Mouse (Mus musculus): Measurements from ENCODE around the gene Ccdc63. TPM values are rescaled to one million over a fixed set of nuclear protein-coding genes. Genes with fewer than 3 reads are reported as not detected.
A peak's percentile ranks its signal among the peaks of the same experiment; 100 is the strongest.
"Not testable (repeated sequence)": the region's sequence is repeated elsewhere in the genome, so short reads cannot be mapped to it uniquely, and the experiment has no call there.

Ccdc63 gene
- 0.33 TPM in 1 of 2 replicates, not detected in the other for polyA plus RNA-seq (2014; fragmentation: Nextera tagmentation; extraction: Ambion mirVana)

GRCm38 (mm10) chr5:122140723-122141122, at the start of gene Ccdc63:
TSS of gene Ccdc63 (minus strand) at chr5:122140823.
- Histone ChIP-seq H3K4me2 (no peak within 1 kb of the TSS), H3K9ac (no peak within 1 kb of the TSS), H3K36me3 (ENCODE audit: insufficient read depth) (no peaks in the 10 kb centered on the region), H3K4me3 (ENCODE audit: low read depth, low read length) (no peak within 1 kb of the TSS), H3K4me1 (ENCODE audit: insufficient read depth) (peaks cover 10% of the 10 kb centered on the region), H3K27ac (ENCODE audit: low read depth) (no peak within 1 kb of the TSS), H3K9me3 (ENCODE audit: low read depth, low read length) (no peaks in the 10 kb centered on the region), H3K27me3 (ENCODE audit: insufficient read depth, low read length) (no peaks in the 10 kb centered on the region)
- no peak for ATAC-seq (ENCODE audit: insufficient read depth)
- DNase-seq: no peak
- TF ChIP-seq CTCF (IDR thresholded peaks at IDR 0.05; ENCODE audit: low read depth): no peak
- WGBS: 86% methylated on average over 3 of the region's 3 CpGs

- Histone ChIP-seq H3K27ac (ENCODE audit: low read depth) (no peak overlapping the region), H3K27me3 (ENCODE audit: insufficient read depth, low read length) (no peaks in the 10 kb centered on the region), H3K9me3 (ENCODE audit: low read depth, low read length) (no peaks in the 10 kb centered on the region), H3K4me2 (no peak overlapping the region), H3K4me1 (ENCODE audit: insufficient read depth) (no peaks in the 10 kb centered on the region), H3K36me3 (ENCODE audit: insufficient read depth) (no peaks in the 10 kb centered on the region), H3K9ac (no peak overlapping the region), H3K4me3 (ENCODE audit: low read depth, low read length) (no peak overlapping the region)
- no peak for TF ChIP-seq CTCF (IDR thresholded peaks at IDR 0.05; ENCODE audit: low read depth)
- 41% methylated on average over 3 of the region's 3 CpGs for WGBS
- ATAC-seq (ENCODE audit: insufficient read depth) (no peak), DNase-seq (no peak)
Measured at GRCm38 (mm10) chr5:122189115-122189514, 48.5 kb upstream of the Ccdc63 start.

- not testable (repeated sequence) for H3K36me3 ChIP-seq (ENCODE audit: insufficient read depth); DNase-seq; H3K4me1 ChIP-seq (ENCODE audit: insufficient read depth); H3K27ac ChIP-seq (ENCODE audit: low read depth); H3K4me3 ChIP-seq (ENCODE audit: low read depth, low read length); H3K27me3 ChIP-seq (ENCODE audit: insufficient read depth, low read length); H3K4me2 ChIP-seq; H3K9ac ChIP-seq; ATAC-seq (ENCODE audit: insufficient read depth); H3K9me3 ChIP-seq (ENCODE audit: low read depth, low read length)
- WGBS: 94% methylated on average over 6 of the region's 6 CpGs
Measured at GRCm38 (mm10) chr5:122184858-122185257, 44.2 kb upstream of the Ccdc63 start.

- H3K4me2 ChIP-seq: no peak overlapping the region
Measured at GRCm38 (mm10) chr5:122184283-122184806, 43.7 kb upstream of the Ccdc63 start.

GRCm38 (mm10) chr5:122179665-122180064, 39.0 kb upstream of the Ccdc63 start:
- no peak overlapping the region for H3K4me2 ChIP-seq
- H3K4me1 ChIP-seq (ENCODE audit: insufficient read depth): no peaks in the 10 kb centered on the region
- H3K9me3 ChIP-seq (ENCODE audit: low read depth, low read length): no peaks in the 10 kb centered on the region
- 63% methylated on average over 6 of the region's 6 CpGs for WGBS
- no peak overlapping the region for H3K27ac ChIP-seq (ENCODE audit: low read depth)
- no peak overlapping the region for H3K4me3 ChIP-seq (ENCODE audit: low read depth, low read length)
- peaks cover 24% of the 10 kb centered on the region for H3K36me3 ChIP-seq (ENCODE audit: insufficient read depth)
- TF ChIP-seq CTCF (IDR thresholded peaks at IDR 0.05; ENCODE audit: low read depth): no peak
- DNase-seq (no peak), ATAC-seq (ENCODE audit: insufficient read depth) (no peak)
- H3K27me3 ChIP-seq (ENCODE audit: insufficient read depth, low read length): no peaks in the 10 kb centered on the region
- H3K9ac ChIP-seq: no peak overlapping the region

More at GRCm38 (mm10) chr5:122184283-122184806, 43.7 kb upstream of the Ccdc63 start:
- Histone ChIP-seq H3K27me3 (ENCODE audit: insufficient read depth, low read length) (no peaks in the 10 kb centered on the region), H3K4me3 (ENCODE audit: low read depth, low read length) (no peak overlapping the region), H3K9ac (no peak overlapping the region), H3K9me3 (ENCODE audit: low read depth, low read length) (no peaks in the 10 kb centered on the region), H3K36me3 (ENCODE audit: insufficient read depth) (no peaks in the 10 kb centered on the region), H3K4me1 (ENCODE audit: insufficient read depth) (no peaks in the 10 kb centered on the region), H3K27ac (ENCODE audit: low read depth) (no peak overlapping the region)
- TF ChIP-seq CTCF (IDR thresholded peaks at IDR 0.05; ENCODE audit: low read depth): no peak
- ATAC-seq (ENCODE audit: insufficient read depth) (no peak), DNase-seq (no peak)
- 86% methylated on average over 7 of the region's 7 CpGs for WGBS

- DNase-seq: peak; percentile 79
- no peak overlapping the region for H3K9ac ChIP-seq
- TF ChIP-seq CTCF (IDR thresholded peaks at IDR 0.05; ENCODE audit: low read depth): peak; percentile 71
- H3K27ac ChIP-seq (ENCODE audit: low read depth): no peak overlapping the region
- no peak overlapping the region for H3K4me3 ChIP-seq (ENCODE audit: low read depth, low read length)
- H3K4me2 ChIP-seq: no peak overlapping the region
- 22% methylated on average over 1 of the region's 1 CpGs for WGBS
- H3K27me3 ChIP-seq (ENCODE audit: insufficient read depth, low read length): no peaks in the 10 kb centered on the region
- no peaks in the 10 kb centered on the region for H3K9me3 ChIP-seq (ENCODE audit: low read depth, low read length)
- no peaks in the 10 kb centered on the region for H3K4me1 ChIP-seq (ENCODE audit: insufficient read depth)
- peaks cover 49% of the 10 kb centered on the region for H3K36me3 ChIP-seq (ENCODE audit: insufficient read depth)
- peak; percentile 81 for ATAC-seq (ENCODE audit: insufficient read depth)
Measured at GRCm38 (mm10) chr5:122176398-122176797, 35.8 kb upstream of the Ccdc63 start.

GRCm38 (mm10) chr5:122175961-122176360, 35.3 kb upstream of the Ccdc63 start:
- no peaks in the 10 kb centered on the region for H3K4me1 ChIP-seq (ENCODE audit: insufficient read depth)
- H3K27me3 ChIP-seq (ENCODE audit: insufficient read depth, low read length): no peaks in the 10 kb centered on the region
- peaks cover 54% of the 10 kb centered on the region for H3K36me3 ChIP-seq (ENCODE audit: insufficient read depth)
- 87% methylated on average over 7 of the region's 7 CpGs for WGBS
- DNase-seq: no peak
- no peak for ATAC-seq (ENCODE audit: insufficient read depth)
- no peaks in the 10 kb centered on the region for H3K9me3 ChIP-seq (ENCODE audit: low read depth, low read length)
- no peak overlapping the region for H3K27ac ChIP-seq (ENCODE audit: low read depth)
- no peak overlapping the region for H3K9ac ChIP-seq
- TF ChIP-seq CTCF (IDR thresholded peaks at IDR 0.05; ENCODE audit: low read depth): no peak
- H3K4me2 ChIP-seq: no peak overlapping the region
- H3K4me3 ChIP-seq (ENCODE audit: low read depth, low read length): no peak overlapping the region
